Mouse (Mus musculus) embryonic facial prominence, embryonic 13.5 days (tissue): ENCODE measurements around the gene Mpp2. TPM values are rescaled to one million over a fixed set of nuclear protein-coding genes. Genes with fewer than 3 reads are reported as not detected.

ENCODE experiments used
- ATAC-seq: fragments of 200-750 bp; cut with Nextera tagmentation; 2 replicates; pipeline ENCODE4 v1.8.0; 2017; ENCODE audit warnings: low read depth; ENCODE audit not compliant: insufficient number of reproducible peaks, insufficient read depth, low FRiP score, low TSS enrichment
- H3K27ac ChIP-seq: fragments of 300-500 bp; sonication (generic); 2 replicates; pipeline ENCODE4 v1.5.1; 2015; ENCODE audit warnings: moderate library complexity, mild to moderate bottlenecking, inconsistent platforms
- H3K27me3 ChIP-seq: fragments of 300-500 bp; sonication (generic); 2 replicates; pipeline ENCODE4 v1.6.1; 2015; ENCODE audit warnings: mild to moderate bottlenecking, inconsistent platforms
- H3K36me3 ChIP-seq: fragments of 300-500 bp; sonication (generic); 2 replicates; pipeline ENCODE4 v1.6.1; 2015; ENCODE audit warnings: mild to moderate bottlenecking, inconsistent platforms
- H3K4me1 ChIP-seq: fragments of 300-500 bp; sonication (generic); 2 replicates; pipeline ENCODE4 v1.6.1; 2015; ENCODE audit warnings: inconsistent platforms
- H3K4me2 ChIP-seq: fragments of 300-500 bp; sonication (generic); 2 replicates; pipeline ENCODE4 v1.6.1; 2015; ENCODE audit warnings: moderate library complexity, mild to moderate bottlenecking, inconsistent platforms
- H3K4me3 ChIP-seq: fragments of 300-500 bp; sonication (generic); 2 replicates; pipeline ENCODE4 v1.5.1; 2015; ENCODE audit warnings: mild to moderate bottlenecking, inconsistent platforms
- H3K9ac ChIP-seq: fragments of 300-500 bp; sonication (generic); 2 replicates; pipeline ENCODE4 v1.6.1; 2015; ENCODE audit warnings: mild to moderate bottlenecking, inconsistent platforms
- H3K9me3 ChIP-seq: fragments of 300-500 bp; sonication (generic); 2 replicates; pipeline ENCODE4 v1.6.1; 2016; ENCODE audit warnings: inconsistent platforms
- WGBS: fragments of 180-500 bp; shearing (Covaris S2); methylation state at CpG from one replicate; pipeline ENCODE4 v1.1.7; 2015; ENCODE audit warnings: mixed read lengths; 5-methylcytosine and 5-hydroxymethylcytosine counted together
- polyA plus RNA-seq: library from polyadenylated mRNA; unstranded; fragments of >200 nt; fragmentation: Nextera tagmentation; extraction: Ambion mirVana; gene quantifications from 2 replicates; pipeline ENCODE4 v1.2.1, GENCODE M21; 2015

Gene Mpp2
- polyA plus RNA-seq: 9.8 and 10.3 TPM in 2 replicates

DNA sequence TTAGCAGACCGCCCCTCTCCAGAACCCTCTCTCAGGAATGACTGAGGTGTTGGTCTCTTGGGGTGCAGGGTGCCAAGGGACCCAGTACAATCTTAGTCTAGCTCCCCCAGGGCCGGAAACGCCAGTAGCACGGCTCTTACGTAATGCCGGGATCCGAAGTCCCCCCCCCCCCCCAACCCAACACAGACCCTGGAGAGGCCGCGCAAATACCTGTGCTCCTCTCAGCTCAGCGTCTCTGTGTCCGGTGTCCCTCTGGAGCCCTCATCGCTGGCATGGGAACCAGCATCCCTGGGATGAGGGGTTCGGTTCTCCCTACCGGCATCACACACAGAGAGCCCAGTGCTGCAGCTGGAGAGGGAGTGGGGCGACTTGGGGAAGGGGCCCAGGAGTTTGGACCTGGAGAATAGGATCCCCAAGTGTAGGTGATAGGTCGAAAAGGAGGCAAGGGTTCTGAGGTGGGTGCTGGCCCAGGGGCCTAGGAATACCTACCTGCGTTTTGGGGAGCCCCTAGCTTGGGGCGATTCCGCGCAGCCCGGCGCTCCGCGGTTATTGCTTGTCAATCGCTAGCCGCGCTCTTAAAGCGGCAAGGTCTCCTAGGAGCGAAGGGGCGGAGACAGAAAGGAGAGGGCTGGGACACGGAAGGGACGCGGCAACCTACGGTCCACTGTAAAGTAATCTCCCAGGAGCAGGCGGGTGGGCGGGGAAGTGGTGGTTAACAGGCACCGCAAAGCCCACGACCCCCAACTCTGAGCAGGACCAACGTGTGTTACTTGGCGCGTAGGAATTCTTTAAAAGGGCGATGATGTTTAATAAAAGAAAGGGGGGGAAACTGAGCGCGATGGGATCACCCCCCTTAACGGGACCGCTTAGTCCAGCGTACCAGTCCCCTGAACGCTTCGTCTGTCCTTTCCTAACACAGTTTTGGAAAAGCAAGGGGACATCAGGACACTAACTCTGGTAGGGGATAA lies at the start of gene Mpp2:
TSS of gene Mpp2 (minus strand) at position 585 of the 968 bp plus-strand sequence.
- Histone ChIP-seq H3K36me3 (0 out of 2 replicates have a peak, but pooled peaks cover 3% of the 10 kb centered on the region), H3K27ac (peak within 1 kb of the TSS; percentile 93), H3K9me3 (no peaks in the 10 kb centered on the region), H3K27me3 (no peaks in the 10 kb centered on the region), H3K4me2 (peak within 1 kb of the TSS; percentile 90), H3K4me3 (peak within 1 kb of the TSS; percentile 69), H3K4me1 (peaks cover 22% of the 10 kb centered on the region), H3K9ac (peak within 1 kb of the TSS; percentile 71)
- peak; percentile 39 for ATAC-seq
- WGBS: under 1% methylated on average over 49 of the region's 49 CpGs

DNA sequence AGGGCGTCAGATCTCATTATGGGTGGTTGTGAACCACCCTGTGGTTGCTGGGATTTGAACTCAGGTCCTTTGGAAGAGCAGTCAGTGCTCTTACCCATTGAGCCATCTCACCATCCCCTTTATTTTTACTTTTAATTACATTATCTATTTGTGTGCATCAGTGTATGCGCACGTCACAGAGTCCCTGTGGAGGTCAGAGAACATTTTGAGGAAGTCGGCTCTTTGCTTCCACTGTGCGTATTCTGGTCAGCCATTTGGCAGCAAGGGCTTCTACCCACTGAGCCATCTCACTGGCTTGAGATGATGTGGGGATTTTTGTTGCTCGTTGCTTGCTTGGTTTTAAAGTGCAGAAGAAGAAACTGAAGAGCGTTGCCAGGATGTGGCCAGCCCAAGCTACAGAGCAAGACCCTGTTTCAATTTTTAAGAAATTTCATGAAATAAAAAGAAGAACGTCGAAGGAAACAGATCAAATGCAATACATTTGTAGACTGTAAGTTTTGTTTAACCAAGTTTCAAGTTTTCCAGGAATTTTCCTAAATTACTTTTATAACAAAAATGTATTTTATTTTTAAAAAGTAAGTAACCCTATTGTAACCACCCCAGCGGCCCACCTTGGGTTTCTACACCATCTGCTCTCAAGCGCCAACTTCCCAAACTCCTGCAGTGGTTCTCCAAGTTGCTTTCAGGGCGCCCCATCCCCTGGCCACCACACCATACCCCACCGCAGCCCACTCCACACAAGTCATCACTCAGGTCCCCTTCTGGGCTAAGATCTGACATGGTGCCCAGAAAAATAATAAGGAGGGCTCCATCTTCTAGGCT lies 49.5 kb upstream of the Mpp2 start:
- peaks cover 18% of the 10 kb centered on the region for H3K27me3 ChIP-seq

GRCm38 (mm10) chr11:102134516-102134915 lies 46.2 kb upstream of the Mpp2 start:
- Histone ChIP-seq H3K9me3 (no peaks in the 10 kb centered on the region), H3K27me3 (0 out of 2 replicates have a peak, but pooled peaks cover 7% of the 10 kb centered on the region), H3K4me1 (peaks cover 8% of the 10 kb centered on the region), H3K36me3 (no peaks in the 10 kb centered on the region), H3K4me2 (no peak overlapping the region), H3K4me3 (no peak overlapping the region), H3K9ac (peak overlapping the region; percentile 46; the same call in 1 of the 2 replicates), H3K27ac (no peak overlapping the region)
- ATAC-seq: no peak
- WGBS: 19% methylated on average over 4 of the region's 4 CpGs

More for the DNA sequence above, 49.5 kb upstream of the Mpp2 start:
- H3K4me1 ChIP-seq: peaks cover 8% of the 10 kb centered on the region
- H3K27ac ChIP-seq: no peak overlapping the region
- H3K36me3 ChIP-seq: no peaks in the 10 kb centered on the region
- peak overlapping the region; percentile 34 for H3K4me3 ChIP-seq
- H3K4me2 ChIP-seq: peak overlapping the region; percentile 63
- no peaks in the 10 kb centered on the region for H3K9me3 ChIP-seq
- 43% methylated on average over 13 of the region's 13 CpGs for WGBS
- peak overlapping the region; percentile 64 for H3K9ac ChIP-seq
- no peak for ATAC-seq

- Histone ChIP-seq H3K4me1 (no peaks in the 10 kb centered on the region), H3K27ac (no peak overlapping the region), H3K4me3 (no peak overlapping the region), H3K36me3 (no peaks in the 10 kb centered on the region), H3K4me2 (no peak overlapping the region), H3K9ac (no peak overlapping the region), H3K9me3 (no peaks in the 10 kb centered on the region), H3K27me3 (no peaks in the 10 kb centered on the region)
- ATAC-seq: no peak
- WGBS: 76% methylated on average over 6 of the region's 6 CpGs
These were observed 29.1 kb upstream of the Mpp2 start for GRCm38 (mm10) chr11:102117386-102117785.

GRCm38 (mm10) chr11:102116241-102116640 lies 27.9 kb upstream of the Mpp2 start:
- no peak overlapping the region for H3K4me2 ChIP-seq
- no peaks in the 10 kb centered on the region for H3K36me3 ChIP-seq
- H3K9me3 ChIP-seq: no peaks in the 10 kb centered on the region
- WGBS: 76% methylated on average over 8 of the region's 8 CpGs
- no peak overlapping the region for H3K9ac ChIP-seq
- no peak for ATAC-seq
- no peak overlapping the region for H3K4me3 ChIP-seq
- no peaks in the 10 kb centered on the region for H3K4me1 ChIP-seq
- H3K27ac ChIP-seq: no peak overlapping the region
- H3K27me3 ChIP-seq: no peaks in the 10 kb centered on the region

GRCm38 (mm10) chr11:102111576-102111975 lies 23.3 kb upstream of the Mpp2 start:
- Histone ChIP-seq H3K36me3 (no peaks in the 10 kb centered on the region), H3K27me3 (peaks cover 37% of the 10 kb centered on the region), H3K4me3 (no peak overlapping the region), H3K27ac (no peak overlapping the region), H3K9ac (no peak overlapping the region), H3K4me2 (no peak overlapping the region), H3K9me3 (no peaks in the 10 kb centered on the region), H3K4me1 (peaks cover 14% of the 10 kb centered on the region)
- 78% methylated on average over 5 of the region's 5 CpGs for WGBS
- no peak for ATAC-seq

- H3K27me3 ChIP-seq: peaks cover 72% of the 10 kb centered on the region
- H3K9ac ChIP-seq: peak within 1 kb of the TSS; percentile 36; the same call in 1 of the 2 replicates
- peak within 1 kb of the TSS; percentile 41 for H3K4me2 ChIP-seq
- 8% methylated on average over 9 of the region's 9 CpGs for WGBS
- no peak within 1 kb of the TSS for H3K27ac ChIP-seq
- no peaks in the 10 kb centered on the region for H3K36me3 ChIP-seq
- no peaks in the 10 kb centered on the region for H3K9me3 ChIP-seq
- H3K4me1 ChIP-seq: peaks cover 14% of the 10 kb centered on the region
- H3K4me3 ChIP-seq: peak within 1 kb of the TSS; percentile 22
- ATAC-seq: no peak
These were observed 19.4 kb upstream of the Mpp2 start, which contains the start of gene Pyy for GRCm38 (mm10) chr11:102107732-102108131. TSS of gene Pyy (minus strand) at chr11:102107832.

GRCm38 (mm10) chr11:102106911-102107310 lies 18.6 kb upstream of the Mpp2 start:
- peak overlapping the region; percentile 41 for H3K4me2 ChIP-seq
- no peaks in the 10 kb centered on the region for H3K36me3 ChIP-seq
- 1% methylated on average over 21 of the region's 21 CpGs for WGBS
- H3K9ac ChIP-seq: peak overlapping the region; percentile 36; the same call in 1 of the 2 replicates
- no peak for ATAC-seq
- no peak overlapping the region for H3K27ac ChIP-seq
- H3K27me3 ChIP-seq: peaks cover 76% of the 10 kb centered on the region
- H3K4me1 ChIP-seq: peaks cover 20% of the 10 kb centered on the region
- peak overlapping the region; percentile 22 for H3K4me3 ChIP-seq
- no peaks in the 10 kb centered on the region for H3K9me3 ChIP-seq

- H3K36me3 ChIP-seq: no peaks in the 10 kb centered on the region
- H3K27me3 ChIP-seq: peaks cover 79% of the 10 kb centered on the region
- H3K4me3 ChIP-seq: no peak overlapping the region; the same call in 1 of the 2 replicates
- 19% methylated on average over 17 of the region's 17 CpGs for WGBS
- 0 out of 2 replicates have a peak overlapping the region, but pooled peaks have one; percentile 27 for H3K9ac ChIP-seq
- H3K27ac ChIP-seq: no peak overlapping the region
- peak overlapping the region; percentile 28 for H3K4me2 ChIP-seq
- no peaks in the 10 kb centered on the region for H3K9me3 ChIP-seq
- ATAC-seq: no peak
- H3K4me1 ChIP-seq: peaks cover 17% of the 10 kb centered on the region
These were observed 14.4 kb upstream of the Mpp2 start for GRCm38 (mm10) chr11:102102485-102103258.

DNA sequence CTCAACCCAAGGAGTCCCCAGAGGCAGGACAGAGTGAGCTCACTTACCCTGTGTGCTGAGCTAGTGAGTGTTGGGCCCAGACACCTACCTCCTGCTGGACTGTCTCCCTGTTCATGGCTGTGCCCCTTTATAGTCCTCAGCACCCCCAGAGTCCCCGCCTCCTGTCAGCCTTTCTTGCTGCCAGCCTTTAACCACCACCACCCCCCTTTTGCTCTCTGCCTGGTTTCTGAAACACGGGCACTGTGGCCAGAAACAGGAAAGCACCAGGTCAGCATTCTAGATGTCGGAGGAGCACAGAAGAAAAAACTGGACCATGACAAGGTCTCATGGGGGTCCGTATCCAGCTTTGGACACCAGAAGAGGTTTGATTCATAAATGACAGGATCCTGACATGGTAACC lies 12.9 kb upstream of the Mpp2 start, which contains the start of gene Ppy:
TSS of gene Ppy (minus strand) at position 101 of the 400 bp plus-strand sequence.
- H3K9ac ChIP-seq: 0 out of 2 replicates have a peak within 1 kb of the TSS, but pooled peaks have one; percentile 46
- H3K36me3 ChIP-seq: no peaks in the 10 kb centered on the region
- H3K27ac ChIP-seq: no peak within 1 kb of the TSS
- WGBS: 82% methylated on average over 4 of the region's 4 CpGs
- peaks cover 22% of the 10 kb centered on the region for H3K4me1 ChIP-seq
- no peak within 1 kb of the TSS; the same call in 1 of the 2 replicates for H3K4me2 ChIP-seq
- no peak within 1 kb of the TSS for H3K4me3 ChIP-seq
- peaks cover 64% of the 10 kb centered on the region for H3K27me3 ChIP-seq
- ATAC-seq: no peak
- H3K9me3 ChIP-seq: no peaks in the 10 kb centered on the region
